Mouse (Mus musculus) thymus, adult 2 months (tissue): Measurements from ENCODE around the gene Depdc5. TPM values are rescaled to one million over a fixed set of nuclear protein-coding genes. Genes with fewer than 3 reads are reported as not detected.

Source experiments
- DNase-seq: peaks from one replicate; pipeline ENCODE4 v3.0.0; 2021
- H3K27ac ChIP-seq: fragments of 200-500 bp; 2 replicates; pipeline ENCODE4 v1.5.1; 2012; ENCODE audit warnings: low read length, control low read depth; ENCODE audit not compliant: control insufficient read depth, insufficient read depth
- H3K27me3 ChIP-seq: fragments of 200-500 bp; 2 replicates; pipeline ENCODE4 v1.6.1; 2012; ENCODE audit warnings: mild to moderate bottlenecking, low read length, moderate library complexity, mixed read lengths; ENCODE audit not compliant: control insufficient read depth, insufficient read depth
- H3K36me3 ChIP-seq: fragments of 200-500 bp; 2 replicates; pipeline ENCODE4 v1.6.1; 2012; ENCODE audit warnings: mild to moderate bottlenecking, low read length, moderate library complexity; ENCODE audit not compliant: control insufficient read depth, insufficient read depth
- H3K4me1 ChIP-seq: fragments of 200-500 bp; replicated peaks from 2 replicates; pipeline ENCODE4 v1.6.1; 2012; ENCODE audit warnings: low read length; ENCODE audit not compliant: control insufficient read depth, insufficient read depth
- H3K4me3 ChIP-seq: fragments of 200-500 bp; 2 replicates; pipeline ENCODE4 v1.5.1; 2012; ENCODE audit warnings: mild to moderate bottlenecking, low read length, control low read depth, moderate library complexity; ENCODE audit not compliant: control insufficient read depth, insufficient read depth
- CTCF ChIP-seq: fragments of 200-500 bp; IDR thresholded peaks from 2 replicates; pipeline ENCODE4 v1.5.1; 2012; ENCODE audit warnings: mild to moderate bottlenecking, control low read depth, low read length, moderate library complexity, borderline replicate concordance; ENCODE audit not compliant: control insufficient read depth, poor library complexity, insufficient read depth; ENCODE audit errors: extremely low read depth
- POLR2A ChIP-seq: fragments of 200-500 bp; IDR thresholded peaks from 2 replicates; pipeline ENCODE4 v1.6.1; 2012; ENCODE audit warnings: mild to moderate bottlenecking, low read length, control low read depth, moderate library complexity; ENCODE audit not compliant: control insufficient read depth, poor library complexity, insufficient read depth; ENCODE audit errors: extremely low read depth
- WGBS: fragments of 180-500 bp; shearing (Covaris S2); methylation state at CpG from one replicate; pipeline ENCODE4 v1.1.7; 2018; 5-methylcytosine and 5-hydroxymethylcytosine counted together
- polyA plus RNA-seq: library from polyadenylated mRNA; depleted of rRNA; stranded (reverse); fragments of >200 nt; gene quantifications from 2 replicates; pipeline ENCODE4 v1.2.3, GENCODE M21; 2012

Depdc5 gene
- polyA plus RNA-seq, 1 experiment: 25.1 TPM

DNA sequence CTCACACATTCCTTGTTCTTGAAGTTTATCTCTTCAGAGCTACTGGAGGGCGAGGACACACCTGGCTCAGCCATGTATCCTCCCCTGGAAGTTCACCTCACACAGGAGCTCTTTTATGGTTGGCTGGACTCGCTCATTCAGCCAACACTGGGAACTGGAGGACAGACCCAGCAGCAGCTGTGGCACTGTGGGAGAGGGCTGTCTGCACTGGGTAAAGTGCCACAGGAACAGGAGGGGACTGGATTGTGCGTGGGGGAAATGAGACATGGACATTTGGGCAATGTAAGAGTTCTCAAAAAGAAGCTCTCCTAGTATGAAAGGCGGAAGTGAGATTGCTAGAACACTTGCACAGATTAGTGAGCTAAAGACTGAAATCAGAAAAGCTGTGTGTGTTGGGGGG lies 132.3 kb downstream of the Depdc5 start:
- WGBS: 69% methylated on average over 4 of the region's 4 CpGs
- no peaks in the 10 kb centered on the region for H3K4me1 ChIP-seq
- DNase-seq: no peak
- H3K27me3 ChIP-seq: no peaks in the 10 kb centered on the region
- H3K36me3 ChIP-seq: no peaks in the 10 kb centered on the region
- TF ChIP-seq POLR2A (no peak), CTCF (no peak)
- H3K4me3 ChIP-seq: no peak overlapping the region
- H3K27ac ChIP-seq: no peak overlapping the region

DNA sequence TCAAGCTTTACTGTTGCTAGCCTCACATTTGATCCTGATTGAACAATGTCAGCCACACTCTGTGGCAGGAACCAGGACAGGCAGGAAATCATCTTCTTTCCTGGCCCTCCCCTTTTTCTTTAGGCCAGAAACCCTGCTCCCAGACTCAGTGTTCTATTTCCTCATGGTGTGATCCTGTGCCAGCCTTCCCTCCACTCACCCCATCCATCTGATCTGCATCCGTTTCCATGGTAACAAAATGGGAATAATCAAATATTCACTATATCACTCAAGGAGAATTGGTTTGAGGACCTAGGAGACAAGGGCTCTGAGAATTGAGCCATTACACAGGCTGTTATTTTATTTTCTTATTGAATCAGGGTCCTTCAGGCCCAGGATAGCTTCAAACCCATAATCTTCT lies 133.1 kb downstream of the Depdc5 start:
- no peaks in the 10 kb centered on the region for H3K36me3 ChIP-seq
- H3K4me3 ChIP-seq: no peak overlapping the region
- 100% methylated on average over 1 of the region's 1 CpGs for WGBS
- no peaks in the 10 kb centered on the region for H3K27me3 ChIP-seq
- TF ChIP-seq CTCF (no peak), POLR2A (no peak)
- no peaks in the 10 kb centered on the region for H3K4me1 ChIP-seq
- H3K27ac ChIP-seq: no peak overlapping the region
- no peak for DNase-seq

DNA sequence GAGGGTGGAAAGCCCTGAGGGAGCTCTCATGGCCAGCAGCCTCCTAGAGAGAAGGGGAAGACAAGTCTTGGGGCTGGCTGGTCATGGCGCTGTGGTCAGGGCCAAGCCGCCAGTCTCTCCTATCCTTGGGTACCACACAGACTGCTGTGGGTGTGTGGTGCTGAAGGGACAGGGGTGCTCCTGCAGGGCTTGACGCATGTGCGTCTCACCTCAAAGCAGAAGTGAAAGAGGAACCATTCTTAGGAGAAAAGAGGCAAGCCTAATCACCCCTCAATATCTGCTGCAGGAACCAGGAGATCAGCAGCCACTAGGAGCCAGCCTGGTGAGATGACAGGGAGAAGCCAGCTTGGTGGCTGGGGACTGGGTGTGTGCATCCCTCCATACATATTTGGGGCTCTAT lies 134.2 kb downstream of the Depdc5 start:
- Histone ChIP-seq H3K4me3 (no peak overlapping the region), H3K27me3 (no peaks in the 10 kb centered on the region), H3K4me1 (no peaks in the 10 kb centered on the region), H3K36me3 (no peaks in the 10 kb centered on the region), H3K27ac (no peak overlapping the region)
- DNase-seq: no peak
- TF ChIP-seq CTCF: no peak
- TF ChIP-seq POLR2A: no peak
- WGBS: 1% methylated on average over 4 of the region's 4 CpGs

- Histone ChIP-seq H3K27me3 (no peaks in the 10 kb centered on the region), H3K4me3 (no peak overlapping the region), H3K36me3 (no peaks in the 10 kb centered on the region), H3K4me1 (no peaks in the 10 kb centered on the region), H3K27ac (no peak overlapping the region)
- 98% methylated on average over 4 of the region's 4 CpGs for WGBS
- DNase-seq: no peak
- TF ChIP-seq POLR2A (no peak), CTCF (no peak)
Measured at GRCm38 (mm10) chr5:32998783-32999182, 135.3 kb downstream of the Depdc5 start.

DNA sequence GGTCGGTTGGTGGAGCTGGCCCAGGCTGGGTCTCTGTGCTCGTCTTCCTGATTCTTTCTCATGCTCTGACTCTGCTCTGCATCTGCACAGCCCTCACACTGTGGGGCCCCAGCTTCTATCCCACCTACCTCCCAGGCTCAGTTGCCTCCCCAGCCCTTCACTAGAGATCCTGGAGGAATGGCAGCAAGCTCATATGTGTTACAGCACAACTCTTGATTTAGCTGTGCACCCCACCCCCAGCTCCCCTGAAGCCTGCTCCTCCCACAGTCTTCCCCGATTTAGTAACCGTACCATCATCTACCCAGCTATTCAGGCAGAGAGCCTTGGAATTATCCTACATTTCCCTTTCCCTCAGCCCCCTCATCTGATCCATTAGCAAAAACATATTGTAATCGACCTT lies 137.6 kb downstream of the Depdc5 start:
- Histone ChIP-seq H3K36me3 (no peaks in the 10 kb centered on the region), H3K4me3 (no peak overlapping the region), H3K27me3 (no peaks in the 10 kb centered on the region), H3K27ac (no peak overlapping the region), H3K4me1 (no peaks in the 10 kb centered on the region)
- WGBS: 98% methylated on average over 5 of the region's 5 CpGs
- no peak for DNase-seq
- TF ChIP-seq POLR2A: no peak
- no peak for TF ChIP-seq CTCF

DNA sequence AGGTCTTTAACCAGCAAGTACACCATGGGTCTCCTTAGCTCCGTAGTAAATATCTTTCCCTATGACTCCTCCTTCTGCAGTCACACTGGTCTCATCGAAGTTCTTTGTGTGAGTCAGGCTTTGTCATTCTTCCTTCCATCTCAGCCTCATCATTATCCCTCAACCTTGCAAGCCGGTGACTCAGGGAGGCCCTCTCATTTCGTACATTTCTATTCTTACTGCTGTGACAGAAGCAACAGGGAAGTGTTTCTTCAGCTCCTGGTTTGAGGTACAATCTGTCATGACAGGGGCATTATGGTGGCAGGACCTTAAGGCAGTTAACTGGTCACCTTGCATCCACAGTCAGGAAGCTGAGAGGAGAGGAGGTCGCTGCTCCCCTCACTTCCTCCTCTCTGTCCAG lies 139.3 kb downstream of the Depdc5 start:
- Histone ChIP-seq H3K36me3 (no peaks in the 10 kb centered on the region), H3K27me3 (no peaks in the 10 kb centered on the region), H3K4me3 (no peak overlapping the region), H3K27ac (no peak overlapping the region), H3K4me1 (no peaks in the 10 kb centered on the region)
- TF ChIP-seq POLR2A (no peak), CTCF (no peak)
- 88% methylated on average over 5 of the region's 5 CpGs for WGBS
- no peak for DNase-seq

GRCm38 (mm10) chr5:33003500-33003899 lies 140.0 kb downstream of the Depdc5 start:
- Histone ChIP-seq H3K27me3 (no peaks in the 10 kb centered on the region), H3K4me1 (no peaks in the 10 kb centered on the region), H3K4me3 (no peak overlapping the region), H3K36me3 (no peaks in the 10 kb centered on the region), H3K27ac (no peak overlapping the region)
- no peak for DNase-seq
- 42% methylated on average over 6 of the region's 6 CpGs for WGBS
- TF ChIP-seq CTCF: no peak
- TF ChIP-seq POLR2A: no peak

DNA sequence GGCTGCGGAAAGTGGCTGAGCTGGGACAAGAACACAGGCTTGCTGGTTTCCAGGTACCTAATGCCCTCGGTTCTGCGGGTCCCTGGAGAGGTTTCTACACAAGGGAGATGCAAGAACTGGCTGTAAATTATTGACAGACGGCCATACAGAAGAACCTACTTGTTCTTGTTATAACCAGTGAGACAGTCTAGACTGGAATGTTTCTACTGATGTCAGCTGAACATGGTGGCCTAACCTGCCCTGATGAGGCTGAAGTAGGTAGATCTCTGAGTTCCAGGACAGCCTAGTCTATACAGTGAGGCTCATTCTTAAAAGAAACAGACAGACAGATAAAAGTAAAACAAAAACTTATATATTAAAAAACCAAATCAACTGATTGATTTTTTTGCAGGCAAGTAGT lies 140.6 kb downstream of the Depdc5 start:
- Histone ChIP-seq H3K27ac (no peak overlapping the region), H3K27me3 (no peaks in the 10 kb centered on the region), H3K36me3 (no peaks in the 10 kb centered on the region), H3K4me3 (no peak overlapping the region), H3K4me1 (no peaks in the 10 kb centered on the region)
- no peak for DNase-seq
- TF ChIP-seq POLR2A (no peak), CTCF (no peak)
- WGBS: 94% methylated on average over 4 of the region's 4 CpGs
